Mouse (Mus musculus) mouse trophoblast stem cell (cell line): ENCODE measurements around the gene Kctd12b.
"Not testable (repeated sequence)": the region's sequence is repeated elsewhere in the genome, so short reads cannot be mapped to it uniquely, and the experiment has no call there.

ENCODE experiments used
- in situ Hi-C, 2 experiments: fragments of 300-500 bp; cut with MseI, MboI; formaldehyde crosslinking; loops; 2 replicates in 1 of 2; 3 replicates in 1 of 2; pipeline ENCODE4 v1.15.1; 2025

Kctd12b gene

GRCm38 (mm10) chrX:153695782-153696395 is at the start of gene Kctd12b:
Gene Kctd12b (minus strand): TSS chrX:153696391.
- in situ Hi-C loops: no loop called here

- in situ Hi-C loops: no loop called here
Observed at GRCm38 (mm10) chrX:153742493-153742892, 46.3 kb upstream of the Kctd12b start.

- in situ Hi-C loops: no loop called here
Observed at GRCm38 (mm10) chrX:153735697-153736096, 39.5 kb upstream of the Kctd12b start.

GRCm38 (mm10) chrX:153724400-153724799 is 28.2 kb upstream of the Kctd12b start:
- in situ Hi-C loops: loop anchor here in 1 of 2 experiments (25.0 kb wide), 1 partner anchor 337 kb away; no protein-coding TSS in a partner anchor

- in situ Hi-C loops: loop anchor here in 1 of 2 experiments (25.0 kb wide), 1 partner anchor 336 kb away; no protein-coding TSS in a partner anchor
Observed at GRCm38 (mm10) chrX:153723110-153723916, 27.1 kb upstream of the Kctd12b start, which contains the start of gene Nbdy. Gene Nbdy (plus strand): TSS chrX:153723590.

GRCm38 (mm10) chrX:153719602-153720001 is 23.4 kb upstream of the Kctd12b start:
- in situ Hi-C loops: loop anchor here in 1 of 2 experiments (25.0 kb wide), 1 partner anchor 332 kb away; no protein-coding TSS in a partner anchor

- in situ Hi-C loops: loop anchor here in 1 of 2 experiments (25.0 kb wide), 1 partner anchor 329 kb away; no protein-coding TSS in a partner anchor
Observed at GRCm38 (mm10) chrX:153716716-153717115, 20.5 kb upstream of the Kctd12b start.

GRCm38 (mm10) chrX:153707735-153708134 is 11.5 kb upstream of the Kctd12b start:
- in situ Hi-C loops: loop anchor here in 1 of 2 experiments (25.0 kb wide), 1 partner anchor 320 kb away; no protein-coding TSS in a partner anchor

- in situ Hi-C loops: loop anchor here in 1 of 2 experiments (25.0 kb wide), 1 partner anchor 313 kb away; no protein-coding TSS in a partner anchor
Observed at GRCm38 (mm10) chrX:153700463-153700862, 4.3 kb upstream of the Kctd12b start.

- in situ Hi-C loops: not testable (repeated sequence)
Observed at GRCm38 (mm10) chrX:153668233-153668632, 28.0 kb downstream of the Kctd12b start.

- in situ Hi-C loops: no loop called here
Observed at GRCm38 (mm10) chrX:153664903-153665302, 31.3 kb downstream of the Kctd12b start.

- in situ Hi-C loops: no loop called here
Observed at GRCm38 (mm10) chrX:153656949-153657348, 39.2 kb downstream of the Kctd12b start.

- in situ Hi-C loops: no loop called here
Observed at GRCm38 (mm10) chrX:153640615-153641014, 55.6 kb downstream of the Kctd12b start.

GRCm38 (mm10) chrX:153636247-153636646 is 59.9 kb downstream of the Kctd12b start:
- in situ Hi-C loops: no loop called here
